Mouse (Mus musculus) testis, adult 2 months (tissue): ENCODE data around the gene Nptx1. TPM values are rescaled to one million over a fixed set of nuclear protein-coding genes. Genes with fewer than 3 reads are reported as not detected.

ENCODE experiments used
- H3K27ac ChIP-seq: fragments of 200-500 bp; 2 replicates; pipeline ENCODE4 v1.5.1; 2012; ENCODE audit warnings: low read depth, low read length; ENCODE audit not compliant: control insufficient read depth, insufficient read depth
- H3K27me3 ChIP-seq: fragments of 200-500 bp; 2 replicates; pipeline ENCODE4 v1.6.1; 2012; ENCODE audit warnings: mild to moderate bottlenecking, low read length, moderate library complexity; ENCODE audit not compliant: control insufficient read depth, insufficient read depth
- H3K36me3 ChIP-seq: fragments of 200-500 bp; 2 replicates; pipeline ENCODE4 v1.6.1; 2012; ENCODE audit warnings: mild to moderate bottlenecking, low read length; ENCODE audit not compliant: control insufficient read depth, insufficient read depth
- H3K4me1 ChIP-seq: fragments of 200-500 bp; 2 replicates; pipeline ENCODE4 v1.6.1; 2012; ENCODE audit warnings: low read length; ENCODE audit not compliant: control insufficient read depth, insufficient read depth
- H3K4me3 ChIP-seq: fragments of 200-500 bp; 2 replicates; pipeline ENCODE4 v1.5.1; 2012; ENCODE audit warnings: low read depth, mild to moderate bottlenecking, low read length, moderate library complexity, mixed read lengths; ENCODE audit not compliant: control insufficient read depth
- CTCF ChIP-seq: fragments of 200-500 bp; IDR thresholded peaks from 2 replicates; pipeline ENCODE4 v1.5.1; 2012; ENCODE audit warnings: low read depth, mild to moderate bottlenecking, inconsistent platforms, low read length, moderate library complexity; ENCODE audit not compliant: control insufficient read depth, insufficient read depth, insufficient replicate concordance
- POLR2A ChIP-seq: fragments of 200-500 bp; IDR thresholded peaks from 2 replicates; pipeline ENCODE4 v1.6.1; 2012; ENCODE audit warnings: low read depth, mild to moderate bottlenecking, inconsistent platforms, low read length, moderate library complexity; ENCODE audit not compliant: control insufficient read depth
- polyA plus RNA-seq: library from polyadenylated mRNA; depleted of rRNA; stranded (reverse); fragments of >200 nt; gene quantifications from 2 replicates; pipeline ENCODE4 v1.2.3, GENCODE M21; 2012; rRNA removed

Gene Nptx1
- polyA plus RNA-seq, 1 experiment, result 0.22 TPM

DNA sequence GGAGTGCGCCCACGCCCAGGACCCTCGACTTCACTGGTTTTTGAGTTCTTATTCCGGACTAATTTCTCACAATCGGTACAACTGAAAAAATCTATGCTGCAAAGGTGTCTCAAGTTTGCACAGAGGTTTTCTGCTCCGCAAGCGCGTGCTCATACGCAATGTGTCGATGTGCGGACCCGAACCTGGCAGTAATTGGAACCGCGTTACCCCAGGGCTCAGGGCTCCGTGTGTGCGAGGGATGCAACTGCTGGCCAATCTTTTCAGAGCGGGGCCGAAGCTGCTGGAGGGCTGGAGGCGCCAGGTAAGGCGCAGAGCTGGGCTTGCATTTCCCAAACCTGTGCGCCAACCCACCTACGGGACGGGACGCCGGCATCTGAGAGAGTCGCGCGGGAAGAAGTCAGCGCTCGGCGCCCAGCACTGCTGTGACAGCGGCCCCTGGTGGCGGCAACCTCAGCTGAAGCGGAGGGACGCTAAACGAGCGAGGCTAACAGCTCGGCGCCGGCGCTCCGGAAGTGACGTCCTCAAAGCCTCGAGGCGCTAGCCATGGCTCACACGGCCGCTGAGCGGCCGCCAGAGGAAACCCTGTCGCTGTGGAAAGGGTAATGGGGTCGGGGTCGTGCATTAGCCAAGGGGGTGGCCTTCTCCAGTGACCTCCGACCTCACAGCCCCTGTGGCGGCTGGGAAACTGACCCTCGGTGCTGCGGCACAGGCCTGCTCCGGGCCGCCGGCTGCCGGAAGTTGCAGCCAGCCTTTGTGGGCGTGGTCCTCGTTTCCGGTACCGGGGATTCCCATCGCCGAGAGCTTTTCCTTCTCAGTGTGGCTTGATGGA is 56.5 kb downstream of the Nptx1 start, which contains the start of gene Endov:
Gene Endov, plus strand, starts transcription at position 487 of the 829 bp plus-strand sequence.
- Histone ChIP-seq H3K27ac (peak within 1 kb of the TSS; percentile 91), H3K27me3 (no peaks in the 10 kb centered on the region), H3K4me3 (peak within 1 kb of the TSS; percentile 92), H3K4me1 (peaks cover 2% of the 10 kb centered on the region; the same call in 1 of the 2 replicates), H3K36me3 (peaks cover 1% of the 10 kb centered on the region; the same call in 1 of the 2 replicates)
- TF ChIP-seq POLR2A, result peak; percentile 65
- peak; percentile 84 for TF ChIP-seq CTCF

Other genes with a start within 250 kb of the Nptx1 start
- 73.6 and 81.2 TPM in 2 replicates for gene Eif4a3, start 247.7 kb downstream of the Nptx1 start, polyA plus RNA-seq
- gene Card14, start 240.0 kb downstream of the Nptx1 start, polyA plus RNA-seq, result 0.44 and 0.76 TPM in 2 replicates
- gene Sgsh, start 192.2 kb downstream of the Nptx1 start, polyA plus RNA-seq, result 11.4 and 13.8 TPM in 2 replicates
- 4.2 and 5.5 TPM in 2 replicates for gene Slc26a11, start 192.2 kb downstream of the Nptx1 start, polyA plus RNA-seq
- gene Rnf213, start 154.7 kb downstream of the Nptx1 start, polyA plus RNA-seq, result 3.9 and 4.5 TPM in 2 replicates
- 11.4 and 12.8 TPM in 2 replicates for gene Endov, start 56.4 kb downstream of the Nptx1 start, polyA plus RNA-seq
- 25.4 and 28.8 TPM in 2 replicates for gene Rptor, start 55.2 kb upstream of the Nptx1 start, polyA plus RNA-seq